19 mouse cellular contexts compared by ENCODE assay signal in the genomic region with DNA sequence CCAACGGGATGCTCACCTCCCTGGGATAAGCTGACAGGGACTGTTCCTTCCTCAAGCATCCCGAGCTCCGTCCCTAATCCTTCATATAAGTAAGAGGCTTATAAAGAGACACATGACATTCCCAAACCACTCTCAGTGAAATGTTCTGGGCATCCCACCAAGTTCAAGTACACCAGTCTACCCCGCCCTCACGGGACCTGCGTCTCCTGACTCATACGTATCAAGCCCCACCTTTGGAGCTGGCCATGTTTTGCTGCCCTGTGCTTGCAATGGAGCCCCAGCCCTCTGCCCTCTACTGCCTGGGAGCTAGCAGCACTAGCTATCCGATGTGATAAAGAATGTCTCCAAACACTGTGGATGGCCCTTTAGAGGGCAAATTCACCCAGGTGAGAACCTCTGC.
"Had no signal": no experiment of that assay in that cellular context is flagged by ENCODE, and none has a peak within 500 bp of the region (broad histone marks: within the 10 kb centered on the region; RNA-seq: fewer than 3 reads in every experiment).

No protein-coding gene starts in this region.

- H3K9ac ChIP-seq: limb, embryonic 12.5 days; limb, embryonic 15.5 days; liver, embryonic 14.5 days; liver, postnatal 0 days; lung, embryonic 14.5 days; midbrain, embryonic 12.5 days; midbrain, embryonic 15.5 days; neural tube, embryonic 12.5 days; stomach, embryonic 15.5 days had no signal

- DNase-seq: kidney, postnatal 14 days; kidney, postnatal 4 days; left cerebral cortex, postnatal 4 days; liver, postnatal 0 days; lung, embryonic 14.5 days; retina, postnatal 1 day; right cerebral cortex, postnatal 25 days; spleen, adult 18-20 months; thymus, postnatal 25 days had no signal

- H3K4me2 ChIP-seq: limb, embryonic 12.5 days; limb, embryonic 15.5 days; liver, embryonic 11.5 days; lung, embryonic 14.5 days; midbrain, embryonic 12.5 days; midbrain, embryonic 15.5 days; neural tube, embryonic 12.5 days; stomach, embryonic 15.5 days had no signal

- H3K27me3 ChIP-seq: limb, embryonic 12.5 days; limb, embryonic 15.5 days; midbrain, embryonic 12.5 days; midbrain, embryonic 15.5 days; neural tube, embryonic 12.5 days; stomach, embryonic 15.5 days had no signal

- H3K4me3 ChIP-seq: limb, embryonic 12.5 days; limb, embryonic 15.5 days; midbrain, embryonic 12.5 days; midbrain, embryonic 15.5 days; neural tube, embryonic 12.5 days; stomach, embryonic 15.5 days had no signal

- H3K27ac ChIP-seq: limb, embryonic 12.5 days; limb, embryonic 15.5 days; liver, embryonic 14.5 days; macrophage; midbrain, embryonic 12.5 days; midbrain, embryonic 15.5 days; neural tube, embryonic 12.5 days; stomach, embryonic 15.5 days had no signal

- H3K4me1 ChIP-seq: midbrain, embryonic 12.5 days; midbrain, embryonic 15.5 days; neural tube, embryonic 12.5 days; stomach, embryonic 15.5 days had no signal

- ATAC-seq: liver, postnatal 0 days; lung, postnatal 0 days; midbrain, embryonic 15.5 days had no signal

- H3K9me3 ChIP-seq: limb, embryonic 12.5 days; limb, embryonic 15.5 days; midbrain, embryonic 12.5 days; midbrain, embryonic 15.5 days; neural tube, embryonic 12.5 days; stomach, embryonic 15.5 days had no signal
